In genomic region chr15:100613584-100613983, GRCm38 (mm10) we compare ENCODE assay signal across 7 mouse cellular contexts. TPM values are rescaled to one million over a fixed set of nuclear protein-coding genes. Genes with fewer than 3 reads are reported as not detected.
A peak's percentile ranks its signal among the peaks of the same experiment; 100 is the strongest.
DNase-seq lines count a peak whose midpoint lies in the region; ATAC-seq and TF ChIP-seq lines count a peak whose summit lies in the region.

No protein-coding gene starts in this region.

- H3K4me2 ChIP-seq in midbrain, embryonic 11.5 days, result peak overlapping the region; percentile 28; the same call in 1 of the 2 replicates

- no peak overlapping the region for H3K9ac ChIP-seq in midbrain, embryonic 11.5 days (ENCODE audit: low read length)

- no peak overlapping the region; the same call in 1 of the 2 replicates for H3K4me3 ChIP-seq in cortical plate, adult 2 months (ENCODE audit: insufficient read depth, low read length)
- no peak overlapping the region for H3K4me3 ChIP-seq in midbrain, embryonic 11.5 days (ENCODE audit: low read depth, low read length)

- 0 out of 2 replicates have a peak, but pooled peaks cover 1% of the 10 kb centered on the region for H3K4me1 ChIP-seq in cortical plate, adult 2 months (ENCODE audit: control insufficient read depth, insufficient read depth, low read length)
- H3K4me1 ChIP-seq in midbrain, embryonic 11.5 days (ENCODE audit: control insufficient read depth, insufficient read depth, low read length), result peaks cover 13% of the 10 kb centered on the region; the same call in 1 of the 2 replicates

- no peak overlapping the region for H3K27ac ChIP-seq in cortical plate, adult 2 months (ENCODE audit: insufficient read depth, low read length)
- H3K27ac ChIP-seq in midbrain, embryonic 11.5 days (ENCODE audit: low read depth, low read length), result no peak overlapping the region

- peak; percentile 88 for DNase-seq in adrenal gland, postnatal 10 days
- peak; percentile 80 for DNase-seq in gastrocnemius, postnatal 14 days
- peak; percentile 75 for DNase-seq in left cerebral cortex, postnatal 4 days
- peak; percentile 97 for DNase-seq in midbrain, embryonic 11.5 days (ENCODE audit: low spot score, missing footprints)
- DNase-seq in right cerebral cortex, postnatal 4 days, result peak; percentile 81

- H3K36me3 ChIP-seq in midbrain, embryonic 11.5 days (ENCODE audit: control insufficient read depth, insufficient read depth, low read length), result peaks cover 6% of the 10 kb centered on the region; the same call in 1 of the 2 replicates

- no peak for TF ChIP-seq POLR2A in cortical plate, adult 2 months (IDR thresholded peaks at IDR 0.05; ENCODE audit: extremely low read depth, insufficient read depth, low read length)

- WGBS in midbrain, embryonic 11.5 days, result 11% methylated on average over 16 of the region's 16 CpGs

- no peaks in the 10 kb centered on the region for H3K27me3 ChIP-seq in midbrain, embryonic 11.5 days (ENCODE audit: control insufficient read depth, insufficient read depth, low read length)

- no peaks in the 10 kb centered on the region for H3K9me3 ChIP-seq in midbrain, embryonic 11.5 days (ENCODE audit: control insufficient read depth, low read length)

- peak; percentile 73 for TF ChIP-seq CTCF in cortical plate, adult 2 months (IDR thresholded peaks at IDR 0.05; ENCODE audit: extremely low read depth, insufficient read depth, low read length)

- peak; percentile 16 for ATAC-seq in inflammation-experienced regulatory T-cells, adult 6 months
- ATAC-seq in midbrain, embryonic 11.5 days (ENCODE audit: low FRiP score), result no peak

- intact Hi-C loops in gastrocnemius, postnatal 14 days (cut with DNase I; ENCODE audit: low total_unique reads), result no loop called here
- intact Hi-C loops in left cerebral cortex, postnatal 4 days (cut with DNase I), result loop anchor here (5.0 kb wide), 2 partner anchors 61 to 76 kb away; partner anchors contain the start of gene Tfcp2

RNA-seq across cellular contexts. Expression of gene Dazap2, which starts 1.6 kb away (rescaled TPM):
- total RNA-seq in adrenal gland, postnatal 10 days (2021), result 100 to 1,000 TPM; 171 to 182 TPM
- 202 and 216 TPM in 2 replicates for polyA plus RNA-seq in cortical plate, adult 2 months (2012; rRNA removed)
- 10 to 100 TPM; 58.7 to 62.1 TPM for total RNA-seq in gastrocnemius, postnatal 14 days (2021)
- polyA plus RNA-seq in inflammation-experienced regulatory T-cells, adult 6 months (2017; shearing (Covaris generic)), result 100 to 1,000 TPM; 722 to 762 (median 736) TPM
- 10 to 100 TPM; 67.6 to 71.0 TPM for total RNA-seq in left cerebral cortex, postnatal 4 days (2021)
- 258 and 272 TPM in 2 replicates for polyA plus RNA-seq in midbrain, embryonic 11.5 days (2014; fragmentation: Nextera tagmentation; extraction: Ambion mirVana)

RNA-seq across cellular contexts. Expression of gene Pou6f1, which starts 13.8 kb away (rescaled TPM):
- 10 to 100 TPM; 22.0 to 29.0 TPM for total RNA-seq in adrenal gland, postnatal 10 days (2021)
- polyA plus RNA-seq in cortical plate, adult 2 months (2012; rRNA removed), result 120 and 132 TPM in 2 replicates
- 1 to 10 TPM; 7.6 to 9.7 TPM for total RNA-seq in gastrocnemius, postnatal 14 days (2021)
- 10 to 100 TPM in 2 of 3 experiments, 1 to 10 TPM in 1; 7.4 to 19.8 (median 18.8) TPM for polyA plus RNA-seq in inflammation-experienced regulatory T-cells, adult 6 months (2017; shearing (Covaris generic))
- total RNA-seq in left cerebral cortex, postnatal 4 days (2021), result 100 to 1,000 TPM; 123 to 125 TPM
- polyA plus RNA-seq in midbrain, embryonic 11.5 days (2014; fragmentation: Nextera tagmentation; extraction: Ambion mirVana), result 15.0 and 15.6 TPM in 2 replicates

RNA-seq across cellular contexts. Expression of gene Smagp, which starts 23.2 kb away (rescaled TPM):
- total RNA-seq in adrenal gland, postnatal 10 days (2021), result 10 to 100 TPM; 29.6 to 41.6 TPM
- polyA plus RNA-seq in cortical plate, adult 2 months (2012; rRNA removed), result 4.2 and 4.4 TPM in 2 replicates
- 1 to 10 TPM; 6.0 to 6.4 TPM for total RNA-seq in gastrocnemius, postnatal 14 days (2021)
- polyA plus RNA-seq in inflammation-experienced regulatory T-cells, adult 6 months (2017; shearing (Covaris generic)), result 1 to 10 TPM in 1 of 3 experiments, not detected in 2; 1.3 TPM
- total RNA-seq in left cerebral cortex, postnatal 4 days (2021), result 1 to 10 TPM; 2.4 to 3.2 TPM
- 3.8 and 3.9 TPM in 2 replicates for polyA plus RNA-seq in midbrain, embryonic 11.5 days (2014; fragmentation: Nextera tagmentation; extraction: Ambion mirVana)

RNA-seq across cellular contexts. Expression of gene Bin2, which starts 55.8 kb away (rescaled TPM):
- 1 to 10 TPM; 5.5 to 5.8 TPM for total RNA-seq in adrenal gland, postnatal 10 days (2021)
- polyA plus RNA-seq in cortical plate, adult 2 months (2012; rRNA removed), result 7.4 and 7.6 TPM in 2 replicates
- under 1 TPM; 0.53 to 0.89 TPM for total RNA-seq in gastrocnemius, postnatal 14 days (2021)
- polyA plus RNA-seq in inflammation-experienced regulatory T-cells, adult 6 months (2017; shearing (Covaris generic)), result 100 to 1,000 TPM; 292 to 493 (median 317) TPM
- 1 to 10 TPM; 1.8 to 2.4 TPM for total RNA-seq in left cerebral cortex, postnatal 4 days (2021)
- 3.4 TPM in 2 replicates for polyA plus RNA-seq in midbrain, embryonic 11.5 days (2014; fragmentation: Nextera tagmentation; extraction: Ambion mirVana)

Comparison
In these comparisons a context has a peak if more than half of its experiments do, and no peak if none do; other contexts are left out.
1. RNA of gene Pou6f1, which starts 13.8 kb away (total RNA-seq): 123 to 125 TPM in left cerebral cortex, postnatal 4 days; 22.0 to 29.0 TPM in adrenal gland, postnatal 10 days and 7.6 to 9.7 TPM in gastrocnemius, postnatal 14 days; every median in the first group is over 4 times any median in the second.
2. RNA of gene Smagp, which starts 23.2 kb away (total RNA-seq): 29.6 to 41.6 TPM in adrenal gland, postnatal 10 days; 6.0 to 6.4 TPM in gastrocnemius, postnatal 14 days and 2.4 to 3.2 TPM in left cerebral cortex, postnatal 4 days; every median in the first group is over 4 times any median in the second.
3. Peak in every context shown above with its lines, with median percentiles within 50 percentile points of each other: DNase-seq.